Mouse (Mus musculus): ENCODE measurements at regions not wholly inside any gene's neighbourhood (a gene's known extent, or its start where the extent isn't known, plus 50 kb on each side); places are given as distances from the start of the nearest gene placed in this dataset.
"Not testable (repeated sequence)": the region's sequence is repeated elsewhere in the genome, so short reads cannot be mapped to it uniquely, and the experiment has no call there.

- in situ Hi-C loops (cut with MboI, MseI), result no loop called here
Observed at GRCm38 (mm10) chr12:29049105-29049511, 297.5 kb downstream of the Eipr1 start.

- in situ Hi-C loops (cut with MboI, MseI), result no loop called here
Observed at GRCm38 (mm10) chr12:29049801-29050200, 298.2 kb downstream of the Eipr1 start.

- in situ Hi-C loops (cut with MboI, MseI), result no loop called here
Observed at GRCm38 (mm10) chr12:29050516-29051251, 299.1 kb downstream of the Eipr1 start.

- in situ Hi-C loops (cut with MboI, MseI), result no loop called here
Observed at GRCm38 (mm10) chr12:29054367-29054766, 302.8 kb downstream of the Eipr1 start.

GRCm38 (mm10) chr12:29062025-29062637, 310.5 kb downstream of the Eipr1 start:
- in situ Hi-C loops (cut with MboI, MseI), result no loop called here

GRCm38 (mm10) chr12:29062801-29063200, 311.2 kb downstream of the Eipr1 start:
- in situ Hi-C loops (cut with MboI, MseI), result no loop called here

- in situ Hi-C loops (cut with MboI, MseI), result no loop called here
Observed at GRCm38 (mm10) chr12:29068180-29068579, 316.6 kb downstream of the Eipr1 start.

GRCm38 (mm10) chr12:29075096-29075852, 323.7 kb downstream of the Eipr1 start:
- in situ Hi-C loops (cut with MboI, MseI), result no loop called here

- in situ Hi-C loops (cut with MboI, MseI), result no loop called here
Observed at GRCm38 (mm10) chr12:29076606-29077005, 325.0 kb downstream of the Eipr1 start.

- in situ Hi-C loops (cut with MboI, MseI), result no loop called here
Observed at GRCm38 (mm10) chr12:29079011-29079410, 327.4 kb downstream of the Eipr1 start.

- in situ Hi-C loops (cut with MboI, MseI), result no loop called here
Observed at GRCm38 (mm10) chr12:29083426-29084221, 332.0 kb downstream of the Eipr1 start.

GRCm38 (mm10) chr12:29087245-29087644, 335.6 kb downstream of the Eipr1 start:
- in situ Hi-C loops (cut with MboI, MseI), result not testable (repeated sequence)

GRCm38 (mm10) chr12:29089634-29090033, 338.0 kb downstream of the Eipr1 start:
- in situ Hi-C loops (cut with MboI, MseI), result no loop called here

- in situ Hi-C loops (cut with MboI, MseI), result no loop called here
Observed at GRCm38 (mm10) chr12:29090451-29090850, 338.8 kb downstream of the Eipr1 start.

- in situ Hi-C loops (cut with MboI, MseI), result no loop called here
Observed at GRCm38 (mm10) chr12:29095406-29096032, 343.9 kb downstream of the Eipr1 start.

- in situ Hi-C loops (cut with MboI, MseI), result no loop called here
Observed at GRCm38 (mm10) chr12:29096033-29096913, 344.7 kb downstream of the Eipr1 start.

- in situ Hi-C loops (cut with MboI, MseI), result no loop called here
Observed at GRCm38 (mm10) chr12:29100042-29100570, 348.5 kb downstream of the Eipr1 start.

GRCm38 (mm10) chr12:29106893-29107719, 355.5 kb downstream of the Eipr1 start:
- in situ Hi-C loops (cut with MboI, MseI), result no loop called here

GRCm38 (mm10) chr12:29107720-29108051, 356.1 kb downstream of the Eipr1 start:
- in situ Hi-C loops (cut with MboI, MseI), result no loop called here
